Mouse (Mus musculus) brain, embryonic 14.5 days (tissue): ENCODE measurements at regions not wholly inside any gene's neighbourhood (a gene's known extent, or its start where the extent isn't known, plus 50 kb on each side); places are given as distances from the start of the nearest gene placed in this dataset.

Source experiments
- DNase-seq: peaks from one replicate; pipeline ENCODE4 v3.0.0-alpha.2; 2011; ENCODE audit warnings: low read depth
- CTCF ChIP-seq: fragments of 200-500 bp; IDR thresholded peaks from 2 replicates; pipeline ENCODE4 v1.5.1; 2012; ENCODE audit warnings: inconsistent platforms, mild to moderate bottlenecking, moderate library complexity, borderline replicate concordance; ENCODE audit not compliant: insufficient read depth, insufficient read length; ENCODE audit errors: extremely low read depth
- POLR2A ChIP-seq: fragments of 200-500 bp; IDR thresholded peaks from 2 replicates; pipeline ENCODE4 v1.6.1; 2012; ENCODE audit warnings: mild to moderate bottlenecking, inconsistent platforms, borderline replicate concordance; ENCODE audit not compliant: poor library complexity, insufficient read depth, insufficient read length, severe bottlenecking; ENCODE audit errors: extremely low read depth

DNA sequence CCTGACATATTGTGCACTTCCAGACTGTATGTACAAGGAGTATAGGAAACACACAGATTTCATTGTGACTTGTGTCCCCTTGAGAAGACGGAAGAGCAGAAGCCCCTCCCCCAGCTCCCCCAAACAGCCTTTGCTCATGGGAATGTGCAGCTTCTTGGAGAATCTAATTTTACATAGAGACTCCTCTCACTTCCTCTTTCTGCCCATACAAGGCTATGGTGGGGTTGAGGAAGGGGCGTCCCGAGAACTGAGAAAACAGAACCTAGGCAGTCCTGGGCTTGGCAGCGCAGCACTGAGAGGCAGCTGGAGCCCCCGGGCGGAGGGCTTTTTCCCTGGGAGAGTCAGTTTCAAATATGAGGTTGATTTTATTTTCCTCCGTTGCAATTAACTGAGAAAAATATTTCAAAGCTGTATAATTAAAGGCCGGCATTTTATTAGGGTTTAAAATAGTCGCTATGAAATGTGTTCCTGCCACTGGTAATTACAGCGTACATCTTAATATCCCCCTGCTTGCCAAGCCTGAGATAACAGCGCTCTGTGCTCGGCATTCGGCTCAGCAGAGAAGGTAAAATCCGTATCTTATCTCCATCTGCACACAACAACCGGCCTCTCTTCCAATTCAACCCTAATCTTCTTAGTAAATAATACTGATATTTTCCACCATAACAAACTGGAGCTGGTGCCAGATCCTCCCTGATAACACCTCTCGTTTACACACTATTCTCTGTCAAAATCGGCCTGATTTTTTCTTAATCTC is 50.7 kb upstream of the Six3 start:
- peak; percentile 67 for DNase-seq
- TF ChIP-seq POLR2A (no peak), CTCF (no peak)

DNA sequence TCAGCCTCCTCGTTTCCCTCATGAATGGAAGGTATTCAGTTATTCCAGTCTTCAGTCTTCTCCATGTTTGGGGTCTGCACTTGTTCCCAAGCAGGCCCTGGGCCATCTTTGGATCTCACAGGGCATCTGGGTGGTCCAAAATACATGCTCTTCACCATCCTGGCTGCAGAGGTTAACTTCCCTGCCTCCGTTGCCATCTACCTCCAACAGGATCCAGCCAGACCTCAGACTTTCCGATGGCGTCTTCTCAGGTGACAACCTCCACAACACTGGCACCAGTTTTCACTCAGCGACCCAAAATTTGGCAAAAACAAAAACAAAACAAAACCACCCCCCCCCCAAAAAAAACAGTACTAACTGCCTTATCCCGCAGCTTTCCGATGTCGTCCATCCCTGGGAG is 50.0 kb upstream of the Six3 start:
- no peak for TF ChIP-seq CTCF
- TF ChIP-seq POLR2A = no peak
- no peak for DNase-seq
